Mouse (Mus musculus) kidney, postnatal 4 days (tissue): ENCODE results near the gene Kcnn4.
"Not testable (repeated sequence)": the region's sequence is repeated elsewhere in the genome, so short reads cannot be mapped to it uniquely, and the experiment has no call there.

Experiments
- DNase-seq, 2 experiments: peaks; one replicate each; pipeline ENCODE4 v3.0.0; 2021; ENCODE audit warnings: mixed read lengths in 2 of 2

Kcnn4 gene

GRCm38 (mm10) chr7:24391687-24392086 is 21.6 kb downstream of the Kcnn4 start:
- no peak for DNase-seq

- DNase-seq, result no peak
Measured at GRCm38 (mm10) chr7:24394054-24394453, 24.0 kb downstream of the Kcnn4 start.

GRCm38 (mm10) chr7:24394475-24395161 is 24.6 kb downstream of the Kcnn4 start:
- DNase-seq, result no peak

- DNase-seq, result no peak
Measured at GRCm38 (mm10) chr7:24396832-24397231, 26.8 kb downstream of the Kcnn4 start.

- no peak for DNase-seq
Measured at GRCm38 (mm10) chr7:24398364-24398913, 28.4 kb downstream of the Kcnn4 start.

- peak; percentile 97 to 98 for DNase-seq
Measured at GRCm38 (mm10) chr7:24399256-24400081, 29.4 kb downstream of the Kcnn4 start, which contains the start of gene Smg9. Smg9 (plus strand) TSS chr7:24399619.

GRCm38 (mm10) chr7:24400082-24400452 is 30.0 kb downstream of the Kcnn4 start:
- DNase-seq, result no peak

GRCm38 (mm10) chr7:24400489-24400888 is 30.4 kb downstream of the Kcnn4 start:
- not testable (repeated sequence) for DNase-seq

- no peak for DNase-seq
Measured at GRCm38 (mm10) chr7:24402851-24403250, 32.8 kb downstream of the Kcnn4 start.

- no peak for DNase-seq
Measured at GRCm38 (mm10) chr7:24405649-24406048, 35.6 kb downstream of the Kcnn4 start.

GRCm38 (mm10) chr7:24406528-24407344 is 36.7 kb downstream of the Kcnn4 start:
- DNase-seq, result peak; percentile 76 to 83

GRCm38 (mm10) chr7:24408186-24408585 is 38.1 kb downstream of the Kcnn4 start:
- DNase-seq, result no peak

- no peak for DNase-seq
Measured at GRCm38 (mm10) chr7:24410123-24410522, 40.1 kb downstream of the Kcnn4 start.

GRCm38 (mm10) chr7:24410831-24411230 is 40.8 kb downstream of the Kcnn4 start:
- no peak for DNase-seq

- no peak for DNase-seq
Measured at GRCm38 (mm10) chr7:24413630-24414029, 43.6 kb downstream of the Kcnn4 start.

- DNase-seq, result no peak
Measured at GRCm38 (mm10) chr7:24415261-24415660, 45.2 kb downstream of the Kcnn4 start.

GRCm38 (mm10) chr7:24419579-24419978 is 49.5 kb downstream of the Kcnn4 start:
- DNase-seq, result no peak

GRCm38 (mm10) chr7:24421648-24422047 is 51.6 kb downstream of the Kcnn4 start:
- no peak for DNase-seq

- DNase-seq, result peak in 1 of 2 experiments; percentile 28
Measured at GRCm38 (mm10) chr7:24422251-24422650, 52.2 kb downstream of the Kcnn4 start.

GRCm38 (mm10) chr7:24423107-24423763 is 53.2 kb downstream of the Kcnn4 start:
- no peak for DNase-seq

GRCm38 (mm10) chr7:24423956-24424732 is 54.1 kb downstream of the Kcnn4 start:
- DNase-seq, result peak; percentile 41 to 61
